In genomic region chr17:14279177-14279965, GRCm38 (mm10) we compare ENCODE assay signal across 9 mouse cellular contexts. TPM values are rescaled to one million over a fixed set of nuclear protein-coding genes. Genes with fewer than 3 reads are reported as not detected.
DNase-seq lines count a peak whose midpoint lies in the region; ATAC-seq lines count a peak whose summit lies in the region.
"Had no signal": no experiment of that assay in that cellular context is flagged by ENCODE, and none has a peak within 500 bp of the region (broad histone marks: within the 10 kb centered on the region; RNA-seq: fewer than 3 reads in every experiment).

Gene Smoc2 (plus strand): TSS chr17:14279506.

- H3K4me1 ChIP-seq in embryonic facial prominence, embryonic 12.5 days, result peaks cover 13% of the 10 kb centered on the region
- H3K4me1 ChIP-seq in heart, embryonic 11.5 days (ENCODE audit: control insufficient read depth, insufficient read depth, low read length), result peaks cover 11% of the 10 kb centered on the region; the same call in 1 of the 2 replicates

- peak within 1 kb of the TSS; percentile 95 for H3K4me2 ChIP-seq in embryonic facial prominence, embryonic 12.5 days (replicated peaks)
- peak within 1 kb of the TSS; percentile 85 for H3K4me2 ChIP-seq in heart, embryonic 11.5 days

- H3K4me3 ChIP-seq in embryonic facial prominence, embryonic 12.5 days, result peak within 1 kb of the TSS; percentile 59
- H3K4me3 ChIP-seq in heart, embryonic 11.5 days (ENCODE audit: low read depth, low read length), result peak within 1 kb of the TSS; percentile 49

- H3K36me3 ChIP-seq in embryonic facial prominence, embryonic 12.5 days, result no peaks in the 10 kb centered on the region
- H3K36me3 ChIP-seq in heart, embryonic 11.5 days (ENCODE audit: control insufficient read depth, insufficient read depth, low read length), result no peaks in the 10 kb centered on the region
- H3K36me3 ChIP-seq: G1E had no signal

- H3K9me3 ChIP-seq in embryonic facial prominence, embryonic 12.5 days, result no peaks in the 10 kb centered on the region
- no peaks in the 10 kb centered on the region for H3K9me3 ChIP-seq in heart, embryonic 11.5 days (replicated peaks; ENCODE audit: control insufficient read depth, low read length)

- no peak for DNase-seq in layer of hippocampus, adult 8-10 months (ENCODE audit: low spot score in 2 of 2)
- DNase-seq in layer of hippocampus, adult 11-12 months (ENCODE audit: low spot score), result no peak
- no peak for DNase-seq in large intestine, adult 2 months (ENCODE audit: low read depth, low spot score)
- peak; percentile 26 for DNase-seq in lung, postnatal 10 days
- DNase-seq in right cerebral cortex, postnatal 25 days, result peak; percentile 25
- no peak for DNase-seq in thymus, postnatal 36 days

- 1% methylated on average over 59 of the region's 61 CpGs for WGBS in embryonic facial prominence, embryonic 12.5 days
- WGBS in heart, embryonic 11.5 days (ENCODE audit: insufficient replicate concordance), result under 1% methylated on average over 58 of the region's 61 CpGs
- 1% methylated on average over 60 of the region's 61 CpGs for WGBS in large intestine, adult 2 months

- peak within 1 kb of the TSS; percentile 63 for H3K9ac ChIP-seq in embryonic facial prominence, embryonic 12.5 days
- no peak within 1 kb of the TSS for H3K9ac ChIP-seq in heart, embryonic 11.5 days (ENCODE audit: low read depth, low read length)

- H3K27ac ChIP-seq in embryonic facial prominence, embryonic 12.5 days, result peak within 1 kb of the TSS; percentile 36
- no peak within 1 kb of the TSS for H3K27ac ChIP-seq in heart, embryonic 11.5 days (ENCODE audit: low read depth, low read length)

- peaks cover 66% of the 10 kb centered on the region for H3K27me3 ChIP-seq in embryonic facial prominence, embryonic 12.5 days
- peaks cover 89% of the 10 kb centered on the region for H3K27me3 ChIP-seq in heart, embryonic 11.5 days (ENCODE audit: control insufficient read depth, insufficient read depth, low read length)

- ATAC-seq in embryonic facial prominence, embryonic 12.5 days (ENCODE audit: insufficient number of reproducible peaks, insufficient read depth, low FRiP score, low TSS enrichment), result peak; percentile 44
- no peak; the same call in 1 of the 2 replicates for ATAC-seq in heart, embryonic 11.5 days (replicated peaks; ENCODE audit: insufficient number of reproducible peaks, low FRiP score, low TSS enrichment)

RNA-seq across cellular contexts. Expression of gene Smoc2, which starts in this region (rescaled TPM):
- total RNA-seq in layer of hippocampus, adult 8-10 months (2022), result 10 to 100 TPM; 21.5 to 34.3 (median 27.0) TPM
- polyA plus RNA-seq in embryonic facial prominence, embryonic 12.5 days (2016; fragmentation: Nextera tagmentation; extraction: Ambion mirVana), result 126 and 128 TPM in 2 replicates
- polyA plus RNA-seq in heart, embryonic 11.5 days (2014; fragmentation: Nextera tagmentation; extraction: Ambion mirVana), result 22.7 and 25.7 TPM in 2 replicates
- 55.8 and 59.7 TPM in 2 replicates for polyA plus RNA-seq in large intestine, adult 2 months (2012; rRNA removed)
- polyA plus RNA-seq: G1E had no signal

Comparison
In these comparisons a context has a peak if more than half of its experiments do, and no peak if none do; other contexts are left out.
1. DNase-seq: peak in lung, postnatal 10 days (single experiment) and right cerebral cortex, postnatal 25 days (single experiment); none in layer of hippocampus, adult 8-10 months (0 of 2), layer of hippocampus, adult 11-12 months (single experiment), large intestine, adult 2 months (single experiment) and thymus, postnatal 36 days (0 of 2).